Mouse (Mus musculus): ENCODE data around the gene Ppt2.

Gene Ppt2

DNA sequence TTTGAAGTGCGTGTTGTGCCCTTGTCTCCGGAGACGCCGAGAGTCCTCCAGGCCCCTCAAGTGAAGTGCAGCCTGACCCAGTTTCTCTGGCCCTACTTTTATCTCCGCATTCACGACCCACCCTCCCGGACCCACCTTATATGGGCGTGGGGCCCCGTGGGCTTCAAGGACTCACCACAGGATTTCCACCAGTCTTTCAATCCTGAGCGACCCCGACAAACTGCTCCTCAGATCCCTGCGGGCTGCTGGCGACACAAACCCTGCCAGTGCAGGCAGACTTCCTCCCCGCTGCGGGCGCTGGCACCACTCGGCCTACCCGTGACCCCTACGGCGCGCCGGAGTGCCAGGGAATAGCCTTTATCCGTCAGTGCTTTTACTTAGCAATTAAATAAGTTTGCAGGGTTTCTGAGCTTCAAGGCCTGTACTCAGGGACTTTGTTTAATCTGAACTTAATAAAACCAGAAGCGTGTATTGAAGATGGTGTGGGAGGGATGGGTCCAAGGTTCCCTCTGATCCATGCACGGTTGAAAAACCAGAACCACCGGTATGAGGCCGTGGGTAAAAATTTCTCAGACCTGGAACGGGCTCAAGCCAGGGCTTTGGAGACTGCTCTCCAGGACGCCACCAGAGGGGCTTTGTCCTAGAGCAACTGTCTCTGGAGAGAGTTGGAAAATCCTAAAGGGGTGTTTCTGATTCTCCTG lies at the start of gene Ppt2:
Ppt2 (minus strand) TSS at position 568 of the 701 bp plus-strand sequence.
- no peak for DNase-seq (ENCODE audit: low spot score in 2 of 2)

DNA sequence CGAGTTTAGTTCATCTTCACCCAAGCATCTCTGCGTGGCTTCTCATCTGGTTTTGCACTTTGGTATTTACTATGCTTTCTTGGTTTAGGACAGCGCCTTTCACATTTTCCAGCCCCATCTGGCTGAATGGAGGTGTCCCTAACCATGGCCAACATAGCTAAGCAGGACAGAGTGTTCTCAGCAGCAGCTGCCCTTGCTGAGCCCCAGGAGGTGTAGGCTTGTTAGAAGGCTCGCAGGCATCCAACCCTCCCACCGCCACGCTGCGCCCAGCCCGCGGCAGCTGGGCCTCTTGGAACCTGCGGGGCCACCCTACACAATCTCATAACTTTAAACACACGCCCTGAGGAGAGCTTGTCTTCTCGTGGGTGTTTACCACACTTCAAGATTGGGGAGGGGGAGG lies 48.4 kb upstream of the Ppt2 start:
- no peak for DNase-seq (ENCODE audit: low spot score in 2 of 2)

DNA sequence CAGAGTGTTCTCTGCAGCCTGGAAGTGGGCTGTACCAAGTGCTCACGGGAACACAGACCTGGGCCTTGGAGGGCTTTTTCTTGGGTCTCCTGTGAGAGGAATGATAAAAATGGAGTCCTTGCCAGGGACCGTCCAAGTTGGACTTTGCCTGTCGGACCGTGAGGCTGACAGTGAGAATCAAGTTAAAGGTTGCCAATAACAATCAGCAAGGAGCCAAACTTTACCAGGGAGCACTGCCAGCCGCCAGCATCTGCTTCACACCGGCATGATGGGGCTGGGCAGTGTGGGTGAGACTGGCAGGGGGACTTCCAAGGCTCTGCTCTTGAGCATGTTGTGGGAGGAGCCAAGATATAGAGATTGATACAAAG lies 47.8 kb upstream of the Ppt2 start:
- no peak for DNase-seq (ENCODE audit: low spot score in 2 of 2)

DNA sequence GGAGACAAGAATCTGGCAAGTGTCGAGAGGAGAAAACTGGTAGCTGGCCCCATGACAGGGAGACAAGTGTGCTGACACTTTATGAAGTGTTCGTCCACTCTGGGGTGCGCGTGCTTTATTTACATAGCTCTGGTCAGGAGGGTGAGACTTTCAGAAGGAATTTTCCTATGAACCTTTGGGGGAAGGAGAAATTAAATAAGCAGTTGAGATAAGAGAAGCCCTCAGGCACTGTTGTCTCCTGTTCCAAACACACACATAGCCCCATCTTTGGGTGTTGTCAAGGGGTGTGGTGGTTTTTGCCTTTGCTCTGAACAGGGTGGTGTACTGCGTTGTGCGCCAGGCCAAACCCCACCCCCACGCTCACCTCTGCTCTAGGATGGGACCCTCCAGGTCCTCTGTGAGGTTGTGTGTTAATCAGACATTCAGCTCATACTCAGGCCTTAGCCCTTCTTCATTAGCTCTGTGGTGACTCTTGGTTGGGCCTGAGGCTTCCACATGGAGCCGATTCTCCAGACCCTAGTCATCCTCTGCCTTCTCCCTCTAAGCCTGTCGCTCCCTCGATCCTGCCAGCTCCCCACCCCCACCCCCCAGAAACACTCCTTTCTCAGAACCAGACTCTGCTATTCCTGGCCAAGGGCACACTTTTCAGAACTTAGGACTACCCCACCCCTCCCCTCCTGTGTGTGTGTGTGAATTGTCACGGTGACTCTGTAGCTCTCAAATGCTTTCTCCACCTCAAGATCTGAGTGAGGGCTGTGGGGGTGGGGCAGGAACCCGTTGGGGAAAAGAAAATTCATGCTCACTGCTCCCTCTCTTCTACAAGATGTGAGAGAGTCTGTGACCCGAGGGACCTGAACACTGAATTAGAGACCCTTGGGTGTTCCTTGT lies 47.1 kb upstream of the Ppt2 start:
- DNase-seq (ENCODE audit: low spot score in 2 of 2) = no peak

DNA sequence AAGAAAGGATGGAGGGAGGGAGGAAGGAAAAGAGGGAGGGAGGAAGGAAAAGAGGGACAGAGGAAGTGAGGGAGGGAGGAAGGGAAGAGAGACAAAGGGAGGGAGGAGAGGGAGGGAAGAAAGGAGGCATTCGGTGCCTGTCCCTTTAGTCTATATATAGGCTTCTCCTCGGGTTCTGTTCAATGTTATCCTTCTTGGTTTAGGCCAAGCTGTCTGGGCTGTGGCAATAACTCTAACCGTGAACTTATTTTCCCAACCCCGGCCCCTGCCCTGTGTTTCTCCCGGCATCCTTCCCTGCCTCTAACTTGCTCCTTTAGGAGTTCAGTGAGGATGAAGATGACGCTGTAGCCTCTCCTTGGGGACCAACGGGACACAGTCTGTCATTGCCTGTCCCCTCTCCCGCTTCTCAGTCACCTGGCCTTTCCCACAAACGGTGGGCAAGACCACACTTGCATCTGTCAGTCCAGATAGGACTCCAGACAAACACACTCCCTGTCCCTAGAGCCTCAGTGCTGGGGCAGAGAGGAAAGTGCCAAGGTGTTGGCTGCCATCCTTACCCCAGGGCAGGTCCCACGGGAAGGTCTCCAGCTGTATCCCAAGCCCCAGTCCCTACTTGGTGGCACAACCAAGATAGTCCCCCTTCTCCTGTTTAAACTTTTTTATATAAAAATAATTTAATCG lies 46.4 kb upstream of the Ppt2 start:
- no peak for DNase-seq (ENCODE audit: low spot score in 2 of 2)

DNA sequence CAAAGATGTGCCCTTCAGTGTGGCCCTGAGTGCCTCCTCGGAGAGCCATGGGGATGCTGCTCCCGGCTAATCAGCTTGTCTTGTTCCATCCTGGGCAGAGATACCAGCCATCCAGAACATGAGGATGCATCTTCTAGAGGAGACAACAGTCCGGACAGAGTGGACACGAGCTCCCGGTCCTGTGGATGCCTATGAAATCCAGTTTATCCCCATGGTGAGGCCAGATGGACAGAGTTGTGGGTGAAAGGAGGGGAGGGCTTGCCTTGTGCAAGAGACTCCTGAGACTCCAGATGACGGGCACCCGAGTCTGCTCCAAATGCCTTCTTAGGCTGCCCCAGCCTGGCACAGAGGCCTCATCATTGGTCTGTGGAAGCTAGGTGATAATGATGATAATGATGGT lies 44.8 kb upstream of the Ppt2 start:
- no peak for DNase-seq (ENCODE audit: low spot score in 2 of 2)

DNA sequence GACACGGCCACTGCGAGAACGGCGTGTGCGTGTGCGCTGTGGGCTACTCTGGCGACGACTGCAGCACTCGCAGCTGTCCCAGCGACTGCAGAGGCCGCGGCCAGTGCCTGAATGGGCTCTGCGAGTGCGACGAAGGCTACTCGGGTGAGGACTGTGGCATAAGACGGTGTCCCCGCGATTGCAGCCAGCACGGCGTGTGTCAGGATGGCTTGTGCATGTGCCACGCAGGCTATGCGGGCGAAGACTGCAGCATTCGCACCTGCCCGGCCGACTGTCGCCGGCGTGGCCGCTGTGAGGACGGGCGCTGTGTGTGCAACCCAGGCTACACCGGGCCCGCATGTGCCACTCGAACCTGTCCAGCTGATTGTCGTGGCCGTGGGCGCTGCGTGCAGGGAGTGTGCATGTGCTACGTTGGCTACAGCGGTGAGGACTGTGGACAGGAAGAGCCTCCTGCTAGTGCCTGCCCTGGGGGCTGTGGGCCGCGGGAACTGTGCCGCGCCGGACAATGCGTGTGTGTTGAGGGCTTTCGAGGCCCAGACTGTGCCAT lies 44.0 kb upstream of the Ppt2 start:
- DNase-seq (ENCODE audit: low spot score in 2 of 2) = no peak

DNA sequence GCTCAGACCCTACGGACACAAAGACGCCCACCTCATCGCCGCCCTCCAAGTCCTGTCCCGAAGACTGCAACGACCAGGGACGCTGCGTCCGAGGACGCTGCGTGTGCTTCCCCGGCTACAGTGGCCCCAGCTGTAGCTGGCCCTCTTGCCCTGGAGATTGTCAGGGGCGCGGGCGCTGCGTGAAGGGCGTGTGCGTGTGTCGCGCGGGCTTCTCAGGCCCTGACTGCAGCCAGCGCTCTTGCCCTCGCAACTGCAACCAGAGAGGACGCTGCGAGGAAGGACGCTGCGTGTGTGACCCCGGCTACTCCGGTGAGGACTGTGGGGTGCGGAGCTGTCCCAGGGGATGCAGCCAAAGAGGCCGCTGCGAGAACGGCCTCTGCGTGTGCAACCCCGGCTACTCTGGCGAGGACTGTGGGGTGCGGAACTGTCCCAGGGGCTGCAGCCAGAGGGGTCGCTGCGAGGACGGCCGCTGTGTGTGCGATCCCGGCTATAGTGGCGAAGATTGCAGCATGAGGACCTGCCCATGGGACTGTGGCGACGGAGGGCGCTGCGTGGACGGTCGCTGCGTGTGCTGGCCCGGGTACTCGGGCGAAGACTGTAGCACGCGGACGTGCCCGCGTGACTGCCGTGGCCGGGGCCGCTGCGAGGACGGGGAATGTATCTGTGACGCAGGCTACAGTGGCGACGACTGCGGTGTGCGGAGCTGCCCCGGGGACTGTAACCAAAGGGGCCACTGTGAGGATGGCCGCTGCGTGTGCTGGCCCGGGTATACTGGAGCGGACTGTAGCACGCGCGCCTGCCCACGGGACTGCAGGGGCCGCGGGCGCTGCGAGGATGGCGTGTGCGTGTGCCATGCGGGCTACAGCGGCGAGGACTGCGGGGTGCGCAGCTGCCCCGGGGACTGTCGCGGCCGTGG lies 43.1 kb upstream of the Ppt2 start:
- DNase-seq (ENCODE audit: low spot score in 2 of 2) = no peak

DNA sequence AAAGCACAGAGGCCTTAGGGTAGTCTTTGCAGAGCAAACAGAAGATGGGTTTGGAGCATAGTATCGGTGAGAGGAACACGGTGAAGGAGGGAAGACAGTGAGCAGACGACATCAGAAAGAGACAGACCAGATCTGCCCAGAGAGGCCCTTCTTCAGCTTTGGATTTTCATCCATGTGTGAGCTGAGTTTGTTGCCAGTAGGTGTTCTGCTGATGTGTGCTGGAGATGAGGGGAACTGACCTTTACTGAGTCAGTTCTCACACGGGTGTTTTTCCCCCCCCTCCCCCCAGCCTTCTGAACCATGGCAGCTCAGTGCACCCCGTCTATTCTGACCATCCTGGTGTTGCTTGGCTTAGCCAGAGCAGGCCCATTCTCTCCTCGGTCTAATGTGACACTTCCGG lies 41.9 kb upstream of the Ppt2 start, which contains the start of gene Tnxb:
Tnxb (plus strand) TSS at position 301 of the 400 bp plus-strand sequence.
- no peak for DNase-seq (ENCODE audit: low spot score in 2 of 2)

DNA sequence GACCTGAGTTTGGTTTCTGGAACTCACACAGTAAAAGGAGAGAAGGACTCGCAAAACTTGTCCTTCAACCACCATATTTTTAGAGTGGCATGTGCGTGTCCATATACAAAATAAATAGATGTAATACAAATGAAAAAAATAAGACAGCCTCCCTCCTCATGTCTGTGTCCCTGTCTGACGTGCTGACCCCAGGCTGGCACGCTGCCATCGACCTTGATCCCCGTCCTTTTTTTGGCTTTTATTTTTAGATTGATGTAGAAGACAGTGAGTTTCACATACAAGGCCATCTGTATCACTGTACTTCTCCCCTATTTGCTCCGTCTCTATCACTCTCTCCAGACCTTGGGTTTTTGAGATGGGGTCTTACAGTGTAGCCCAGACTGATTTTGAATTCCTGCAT lies 36.2 kb upstream of the Ppt2 start:
- no peak for DNase-seq (ENCODE audit: low spot score in 2 of 2)

DNA sequence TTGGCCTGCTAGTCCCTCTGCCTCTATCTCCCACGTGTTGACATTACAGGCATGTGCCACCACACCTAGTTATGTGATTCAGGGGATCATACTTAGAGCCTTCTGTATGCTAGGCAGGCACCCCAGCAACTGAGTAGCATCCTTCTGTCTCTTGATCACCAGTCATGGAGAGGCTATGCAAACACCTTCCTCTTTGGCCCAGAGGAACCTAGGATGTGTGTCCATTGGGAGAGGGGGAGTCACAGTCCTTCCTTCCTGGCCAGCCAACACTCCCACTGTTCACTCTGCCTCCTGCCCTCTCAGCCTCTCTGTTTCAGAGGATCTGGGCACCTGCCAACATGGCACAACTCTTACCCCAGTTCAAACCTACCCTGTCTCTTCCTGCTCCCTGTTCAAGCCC lies 35.2 kb upstream of the Ppt2 start:
- DNase-seq (ENCODE audit: low spot score in 2 of 2) = no peak

DNA sequence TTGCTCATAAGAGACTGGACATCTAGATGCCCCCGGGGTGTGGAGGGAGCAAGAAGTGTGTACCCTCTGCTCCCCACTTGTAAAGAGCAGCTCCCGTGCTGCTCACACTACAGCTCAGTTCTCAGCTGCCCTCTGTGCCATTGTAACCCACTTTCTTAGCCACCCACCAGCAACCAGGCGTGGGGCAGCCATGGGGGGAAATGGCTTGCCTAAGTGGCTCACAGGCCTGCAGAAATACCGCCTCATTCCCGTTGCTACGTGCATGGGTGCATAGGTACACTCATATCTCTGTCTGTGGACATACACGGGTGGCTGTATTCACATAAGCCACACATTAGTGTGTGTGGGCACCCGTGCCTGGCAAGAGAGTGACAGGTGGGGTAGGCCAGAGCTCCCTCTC lies 34.7 kb upstream of the Ppt2 start:
- no peak for DNase-seq (ENCODE audit: low spot score in 2 of 2)

DNA sequence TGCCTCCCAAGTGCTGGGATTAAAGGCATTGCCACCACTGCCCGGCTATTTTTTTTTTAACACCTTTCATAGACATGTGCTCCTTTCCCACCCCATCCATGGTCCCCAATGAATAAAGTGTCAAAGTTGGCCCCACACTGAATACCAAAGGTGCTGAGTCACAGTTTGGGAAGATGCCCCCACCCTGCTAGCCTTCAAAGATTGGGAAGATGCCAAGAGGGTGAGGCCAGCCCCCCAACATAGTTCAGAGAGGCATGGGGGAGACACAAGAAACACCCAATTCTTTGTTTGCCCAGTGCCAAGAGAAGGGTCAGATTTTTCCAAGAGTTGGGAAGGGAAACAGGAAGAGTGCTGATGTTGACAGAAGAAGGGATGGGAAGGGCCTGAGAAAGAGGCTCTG lies 34.2 kb upstream of the Ppt2 start:
- no peak for DNase-seq (ENCODE audit: low spot score in 2 of 2)

DNA sequence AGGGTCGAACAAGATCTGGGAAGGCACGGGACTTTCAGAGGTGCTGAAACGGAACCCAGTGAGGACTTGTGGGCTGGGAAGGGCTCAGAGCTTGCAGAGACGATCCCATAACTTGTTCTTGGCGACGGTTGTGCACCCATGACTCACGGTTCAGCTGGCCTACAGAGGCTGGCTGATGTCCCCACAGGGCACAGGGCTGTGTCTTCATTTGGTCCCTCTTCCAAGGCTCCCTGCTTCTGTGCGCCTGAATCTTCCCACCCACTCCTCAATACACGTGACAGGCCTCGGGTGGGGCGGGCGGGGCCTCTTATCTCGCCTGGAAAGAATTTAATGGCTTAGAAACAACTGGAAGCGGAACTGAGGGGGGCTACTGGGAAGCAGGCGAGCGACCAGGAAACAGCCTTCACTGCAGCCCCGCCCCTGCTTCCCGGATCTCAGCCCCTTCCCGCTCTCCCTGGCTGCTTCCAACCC lies 32.8 kb upstream of the Ppt2 start:
- DNase-seq (ENCODE audit: low spot score in 2 of 2) = no peak

DNA sequence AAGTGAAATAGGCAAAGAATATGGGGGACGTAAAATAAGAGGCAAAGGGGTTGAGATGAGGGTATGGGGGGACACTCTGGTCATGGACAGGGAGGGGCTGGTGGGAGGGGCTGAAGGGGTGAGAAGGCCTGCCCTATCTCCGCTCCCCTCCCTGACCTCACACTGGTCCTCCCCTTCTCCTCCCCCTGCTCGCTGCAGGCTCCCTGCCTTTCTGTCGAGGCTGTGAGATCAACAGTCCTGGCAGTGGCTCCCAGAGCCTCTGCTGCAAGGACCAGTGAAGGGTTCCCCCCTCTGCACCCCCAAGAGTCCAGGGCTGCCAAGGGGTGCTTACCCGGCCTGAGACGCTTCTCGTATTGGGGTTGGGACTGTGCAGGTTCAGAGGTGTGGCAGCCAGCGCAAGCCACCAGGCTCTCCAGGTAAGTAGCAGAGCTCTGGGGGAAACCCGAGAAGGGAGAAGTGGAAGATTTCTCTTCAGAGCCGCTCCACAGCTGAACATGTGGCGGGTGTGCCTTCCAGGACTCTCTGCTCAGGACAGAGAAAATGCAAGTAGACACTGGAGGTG lies 32.0 kb upstream of the Ppt2 start:
- no peak for DNase-seq (ENCODE audit: low spot score in 2 of 2)

DNA sequence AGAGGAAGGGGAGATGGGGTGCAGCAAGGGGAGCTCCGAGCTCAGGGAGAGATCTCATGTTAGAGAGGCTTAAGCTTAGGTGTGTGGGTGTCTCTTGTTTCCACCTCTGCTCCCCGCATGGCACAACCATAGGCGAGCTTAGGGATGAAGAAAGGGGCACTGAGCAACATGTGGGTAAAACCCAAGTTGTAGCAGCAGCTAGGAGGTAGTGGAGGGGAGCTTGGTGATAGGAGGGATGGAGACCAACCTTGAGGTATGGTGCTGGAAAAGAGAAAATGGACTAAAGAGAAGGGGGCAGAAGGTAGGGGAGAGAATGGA lies 31.5 kb upstream of the Ppt2 start:
- DNase-seq (ENCODE audit: low spot score in 2 of 2) = no peak

DNA sequence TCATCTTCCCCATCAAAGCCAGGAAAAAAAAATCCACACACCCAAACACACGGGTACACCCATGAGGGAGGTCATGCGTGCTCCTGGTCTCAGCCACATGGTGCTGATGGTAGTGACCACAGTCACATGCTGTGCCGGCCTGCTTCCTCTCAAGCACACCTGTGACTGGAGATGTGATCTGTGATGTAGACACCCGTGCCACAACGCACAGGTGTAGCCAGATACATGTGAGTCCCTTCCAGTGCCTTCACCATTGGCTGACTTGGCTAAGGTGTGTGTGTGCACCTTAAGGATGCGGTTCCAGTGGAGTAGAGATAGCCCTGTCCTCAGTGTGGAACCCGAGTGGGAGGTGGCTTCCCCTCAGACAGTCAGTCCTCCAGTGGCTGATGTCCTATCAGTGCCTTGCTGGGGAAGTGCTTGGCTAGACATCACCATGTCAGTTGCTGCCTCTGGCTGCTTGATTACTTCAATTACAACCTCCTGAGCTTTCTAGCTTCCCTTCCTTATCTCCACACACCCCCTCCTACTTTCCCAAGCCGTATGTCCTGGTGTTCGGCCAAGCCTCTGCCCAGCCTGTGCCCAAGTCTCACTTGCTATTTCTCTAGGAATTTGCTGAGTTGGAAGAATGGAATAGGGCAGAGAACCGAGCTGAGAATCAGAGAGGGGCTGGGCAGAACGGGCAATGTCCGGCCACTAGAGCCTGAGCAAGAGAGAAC lies 31.0 kb upstream of the Ppt2 start:
- no peak for DNase-seq (ENCODE audit: low spot score in 2 of 2)

DNA sequence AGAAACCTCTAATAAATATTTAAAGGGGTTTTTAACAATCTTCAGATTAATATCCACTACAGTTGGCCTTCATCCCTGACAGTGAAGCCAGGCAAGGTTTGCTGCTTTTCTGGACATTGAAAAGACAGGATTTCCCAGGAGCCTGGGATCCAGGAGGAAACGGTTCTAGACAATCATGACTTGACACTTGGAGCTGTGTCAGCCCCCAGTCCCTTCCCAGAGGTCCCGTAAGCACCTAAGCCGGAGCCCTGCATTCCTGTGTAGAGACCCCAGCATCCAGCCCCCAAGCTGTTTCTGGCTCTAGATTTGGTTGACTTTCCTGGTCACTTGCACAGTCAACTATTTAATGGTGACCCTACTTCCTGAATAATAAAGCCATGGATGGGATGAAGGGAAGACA lies 30.3 kb upstream of the Ppt2 start:
- DNase-seq (ENCODE audit: low spot score in 2 of 2) = no peak

DNA sequence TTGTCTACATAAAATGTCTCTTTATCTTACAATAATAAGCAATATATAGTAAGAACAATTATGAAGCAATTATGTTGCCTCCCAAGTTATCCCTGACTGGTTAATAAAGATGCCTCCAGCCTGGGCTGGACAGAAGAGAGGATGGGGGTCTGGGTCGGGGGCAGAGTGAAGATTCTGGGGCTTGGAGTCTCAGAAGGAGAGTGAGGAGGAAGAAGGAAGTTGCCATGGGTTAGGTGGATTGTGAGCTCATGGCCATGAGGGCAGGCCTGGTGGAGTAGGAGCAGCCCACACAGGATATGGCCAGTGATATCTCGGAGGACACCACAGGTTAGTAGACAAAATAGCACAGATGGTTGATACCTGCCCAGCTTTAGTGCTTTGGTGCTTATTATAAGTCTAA lies 29.8 kb upstream of the Ppt2 start:
- no peak for DNase-seq (ENCODE audit: low spot score in 2 of 2)

DNA sequence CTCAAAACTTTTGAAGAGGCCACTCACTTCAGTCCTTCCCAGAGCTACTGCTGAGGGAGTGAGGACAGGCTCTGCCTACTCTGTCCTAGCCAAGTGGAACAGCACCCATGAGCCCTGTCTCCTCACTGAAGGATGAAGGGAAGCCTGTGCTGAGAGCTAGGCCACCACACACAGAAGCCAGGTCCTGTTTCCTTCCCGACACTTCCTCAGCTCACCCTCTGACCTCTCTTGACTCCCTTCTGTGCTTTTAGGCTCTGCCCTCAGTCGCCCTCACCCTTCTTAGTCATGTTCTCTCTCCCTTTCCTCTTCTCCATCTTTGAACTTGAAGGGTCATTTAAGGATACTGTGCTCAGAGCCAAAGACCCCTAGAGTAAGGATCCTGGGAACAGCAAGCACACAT lies 29.0 kb upstream of the Ppt2 start:
- no peak for DNase-seq (ENCODE audit: low spot score in 2 of 2)

Data from right cerebral cortex, adult 2 months (tissue).